Mouse (Mus musculus) urinary bladder, postnatal 14 days (tissue): Measurements from ENCODE around the gene Gm20765.
"Not testable (repeated sequence)": the region's sequence is repeated elsewhere in the genome, so short reads cannot be mapped to it uniquely, and the experiment has no call there.

Experiments used
- DNase-seq: peaks from one replicate; pipeline ENCODE4 v3.0.0; 2021; ENCODE audit warnings: low spot score

The Gm20765 gene

GRCm38 (mm10) chr10:104185233-104185632, at the start of gene Gm20765:
Gene Gm20765 (plus strand): TSS chr10:104185533.
- DNase-seq = not testable (repeated sequence)

GRCm38 (mm10) chr10:104142687-104143086, 42.6 kb upstream of the Gm20765 start, which contains the start of gene Gm21293:
Gene Gm21293 (plus strand): TSS chr10:104142987.
- DNase-seq = not testable (repeated sequence)

- not testable (repeated sequence) for DNase-seq
These were observed 34.1 kb upstream of the Gm20765 start, which contains the start of gene Gm6763 for GRCm38 (mm10) chr10:104151197-104151596. Gene Gm6763 (plus strand): TSS chr10:104151497.

GRCm38 (mm10) chr10:104159706-104160105, 25.6 kb upstream of the Gm20765 start, which contains the start of gene Gm8764:
Gene Gm8764 (plus strand): TSS chr10:104160006.
- not testable (repeated sequence) for DNase-seq

GRCm38 (mm10) chr10:104168215-104168614, 17.1 kb upstream of the Gm20765 start, which contains the start of gene Gm21304:
Gene Gm21304 (plus strand): TSS chr10:104168515.
- DNase-seq = not testable (repeated sequence)

- not testable (repeated sequence) for DNase-seq
These were observed 8.6 kb upstream of the Gm20765 start, which contains the start of gene Gm21312 for GRCm38 (mm10) chr10:104176724-104177123. Gene Gm21312 (plus strand): TSS chr10:104177024.

GRCm38 (mm10) chr10:104193742-104194141, 8.4 kb downstream of the Gm20765 start, which contains the start of gene Gm4340:
Gene Gm4340 (plus strand): TSS chr10:104194042.
- not testable (repeated sequence) for DNase-seq

- no peak for DNase-seq
These were observed 24.3 kb downstream of the Gm20765 start for GRCm38 (mm10) chr10:104209655-104210054.

- no peak for DNase-seq
These were observed 25.1 kb downstream of the Gm20765 start for GRCm38 (mm10) chr10:104210268-104210990.

- DNase-seq = no peak
These were observed 29.2 kb downstream of the Gm20765 start for GRCm38 (mm10) chr10:104214527-104214926.

GRCm38 (mm10) chr10:104220303-104221021, 35.1 kb downstream of the Gm20765 start:
- no peak for DNase-seq
